Mouse (Mus musculus): ENCODE results near the gene Ets2. TPM values are rescaled to one million over a fixed set of nuclear protein-coding genes. Genes with fewer than 3 reads are reported as not detected.

Gene Ets2
- polyA plus RNA-seq, 1 experiment from 2014 or later = 35.1 TPM

- TF ChIP-seq CTCF (IDR thresholded peaks at IDR 0.05; ENCODE audit: low read depth) = no peak
- no peak for TF ChIP-seq EP300 (optimal IDR thresholded peaks at IDR 0.05)
- Histone ChIP-seq H3K36me3 (ENCODE audit: control insufficient read depth, insufficient read depth, low read length) (no peaks in the 10 kb centered on the region), H3K4me2 (replicated peaks; ENCODE audit: low read depth) (no peak overlapping the region), H3K4me1 (replicated peaks; ENCODE audit: control insufficient read depth, insufficient read depth) (peaks cover 4% of the 10 kb centered on the region; the same call in 1 of the 2 replicates), H3K9ac (ENCODE audit: low read length) (no peak overlapping the region), H3K4me3 (ENCODE audit: low read depth, low read length) (no peak overlapping the region), H3K27ac (replicated peaks) (peak overlapping the region; percentile 67), H3K27me3 (ENCODE audit: control insufficient read depth, insufficient read depth, low read length) (no peaks in the 10 kb centered on the region), H3K9me3 (ENCODE audit: control insufficient read depth, low read length) (no peaks in the 10 kb centered on the region)
- DNase-seq (ENCODE audit: low spot score) (no peak), ATAC-seq (ENCODE audit: low FRiP score, low TSS enrichment) (peak; percentile 63)
- 45% methylated on average over 11 of the region's 11 CpGs for WGBS
These were observed 39.5 kb downstream of the Ets2 start for GRCm38 (mm10) chr16:95741358-95741757.

GRCm38 (mm10) chr16:95741915-95742739 is 40.3 kb downstream of the Ets2 start:
- TF ChIP-seq CTCF (IDR thresholded peaks at IDR 0.05; ENCODE audit: low read depth) (no peak), EP300 (optimal IDR thresholded peaks at IDR 0.05) (no peak)
- no peak overlapping the region for H3K4me2 ChIP-seq (replicated peaks; ENCODE audit: low read depth)
- no peak overlapping the region for H3K4me3 ChIP-seq (ENCODE audit: low read depth, low read length)
- no peaks in the 10 kb centered on the region for H3K27me3 ChIP-seq (ENCODE audit: control insufficient read depth, insufficient read depth, low read length)
- WGBS = 55% methylated on average over 10 of the region's 10 CpGs
- no peak overlapping the region for H3K9ac ChIP-seq (ENCODE audit: low read length)
- H3K9me3 ChIP-seq (ENCODE audit: control insufficient read depth, low read length) = no peaks in the 10 kb centered on the region
- ATAC-seq (ENCODE audit: low FRiP score, low TSS enrichment) = 0 out of 2 replicates have a peak, but pooled peaks have one; percentile 53
- no peaks in the 10 kb centered on the region for H3K36me3 ChIP-seq (ENCODE audit: control insufficient read depth, insufficient read depth, low read length)
- peak overlapping the region; percentile 67 for H3K27ac ChIP-seq (replicated peaks)
- peaks cover 4% of the 10 kb centered on the region; the same call in 1 of the 2 replicates for H3K4me1 ChIP-seq (replicated peaks; ENCODE audit: control insufficient read depth, insufficient read depth)
- no peak for DNase-seq (ENCODE audit: low spot score)

- no peak for ATAC-seq (ENCODE audit: low FRiP score, low TSS enrichment)
- Histone ChIP-seq H3K9ac (ENCODE audit: low read length) (no peak overlapping the region), H3K36me3 (ENCODE audit: control insufficient read depth, insufficient read depth, low read length) (no peaks in the 10 kb centered on the region), H3K4me1 (replicated peaks; ENCODE audit: control insufficient read depth, insufficient read depth) (peaks cover 4% of the 10 kb centered on the region; the same call in 1 of the 2 replicates), H3K27ac (replicated peaks) (no peak overlapping the region), H3K4me2 (replicated peaks; ENCODE audit: low read depth) (no peak overlapping the region), H3K9me3 (ENCODE audit: control insufficient read depth, low read length) (no peaks in the 10 kb centered on the region), H3K4me3 (ENCODE audit: low read depth, low read length) (no peak overlapping the region), H3K27me3 (ENCODE audit: control insufficient read depth, insufficient read depth, low read length) (no peaks in the 10 kb centered on the region)
- DNase-seq (ENCODE audit: low spot score) = no peak
- TF ChIP-seq CTCF (IDR thresholded peaks at IDR 0.05; ENCODE audit: low read depth) = no peak
- TF ChIP-seq EP300 (optimal IDR thresholded peaks at IDR 0.05) = no peak
- WGBS = 12% methylated on average over 6 of the region's 6 CpGs
These were observed 40.8 kb downstream of the Ets2 start for GRCm38 (mm10) chr16:95742740-95743030.

- ATAC-seq (ENCODE audit: low FRiP score, low TSS enrichment) = no peak
- Histone ChIP-seq H3K27me3 (ENCODE audit: control insufficient read depth, insufficient read depth, low read length) (no peaks in the 10 kb centered on the region), H3K4me2 (replicated peaks; ENCODE audit: low read depth) (no peak overlapping the region), H3K27ac (replicated peaks) (no peak overlapping the region), H3K9ac (ENCODE audit: low read length) (no peak overlapping the region), H3K9me3 (ENCODE audit: control insufficient read depth, low read length) (no peaks in the 10 kb centered on the region), H3K36me3 (ENCODE audit: control insufficient read depth, insufficient read depth, low read length) (no peaks in the 10 kb centered on the region), H3K4me1 (replicated peaks; ENCODE audit: control insufficient read depth, insufficient read depth) (peaks cover 4% of the 10 kb centered on the region; the same call in 1 of the 2 replicates), H3K4me3 (ENCODE audit: low read depth, low read length) (no peak overlapping the region)
- 30% methylated on average over 4 of the region's 4 CpGs for WGBS
- TF ChIP-seq CTCF (IDR thresholded peaks at IDR 0.05; ENCODE audit: low read depth) (no peak), EP300 (optimal IDR thresholded peaks at IDR 0.05) (peak; percentile 44)
- no peak for DNase-seq (ENCODE audit: low spot score)
These were observed 41.2 kb downstream of the Ets2 start for GRCm38 (mm10) chr16:95743104-95743503.

- no peak for TF ChIP-seq EP300 (optimal IDR thresholded peaks at IDR 0.05)
- TF ChIP-seq CTCF (IDR thresholded peaks at IDR 0.05; ENCODE audit: low read depth) = no peak
- Histone ChIP-seq H3K9ac (ENCODE audit: low read length) (no peak overlapping the region), H3K36me3 (ENCODE audit: control insufficient read depth, insufficient read depth, low read length) (no peaks in the 10 kb centered on the region), H3K9me3 (ENCODE audit: control insufficient read depth, low read length) (no peaks in the 10 kb centered on the region), H3K4me3 (ENCODE audit: low read depth, low read length) (no peak overlapping the region), H3K4me2 (replicated peaks; ENCODE audit: low read depth) (no peak overlapping the region), H3K27me3 (ENCODE audit: control insufficient read depth, insufficient read depth, low read length) (no peaks in the 10 kb centered on the region), H3K27ac (replicated peaks) (no peak overlapping the region), H3K4me1 (replicated peaks; ENCODE audit: control insufficient read depth, insufficient read depth) (peaks cover 12% of the 10 kb centered on the region)
- WGBS = 47% methylated on average over 8 of the region's 8 CpGs
- no peak for DNase-seq (ENCODE audit: low spot score)
- no peak for ATAC-seq (ENCODE audit: low FRiP score, low TSS enrichment)
These were observed 42.9 kb downstream of the Ets2 start for GRCm38 (mm10) chr16:95744771-95745170.

- peaks cover 19% of the 10 kb centered on the region for H3K4me1 ChIP-seq (replicated peaks; ENCODE audit: control insufficient read depth, insufficient read depth)
- H3K4me2 ChIP-seq (replicated peaks; ENCODE audit: low read depth) = no peak overlapping the region
- no peak overlapping the region for H3K4me3 ChIP-seq (ENCODE audit: low read depth, low read length)
- no peaks in the 10 kb centered on the region for H3K36me3 ChIP-seq (ENCODE audit: control insufficient read depth, insufficient read depth, low read length)
- H3K9ac ChIP-seq (ENCODE audit: low read length) = no peak overlapping the region
- no peak for ATAC-seq (ENCODE audit: low FRiP score, low TSS enrichment)
- no peaks in the 10 kb centered on the region for H3K9me3 ChIP-seq (ENCODE audit: control insufficient read depth, low read length)
- no peak for TF ChIP-seq EP300 (optimal IDR thresholded peaks at IDR 0.05)
- no peak for TF ChIP-seq CTCF (IDR thresholded peaks at IDR 0.05; ENCODE audit: low read depth)
- no peak for DNase-seq (ENCODE audit: low spot score)
- 78% methylated on average over 3 of the region's 3 CpGs for WGBS
- no peaks in the 10 kb centered on the region for H3K27me3 ChIP-seq (ENCODE audit: control insufficient read depth, insufficient read depth, low read length)
- no peak overlapping the region for H3K27ac ChIP-seq (replicated peaks)
These were observed 43.8 kb downstream of the Ets2 start for GRCm38 (mm10) chr16:95745685-95746084.

All from stomach, postnatal 0 days (tissue).